Mouse (Mus musculus) liver, adult (tissue): ENCODE data around the gene Gprc5c.

Source experiments
- GATA4 ChIP-seq: IDR thresholded peaks from 2 replicates; pipeline ENCODE4 v1.6.1; 2014; ENCODE audit warnings: mild to moderate bottlenecking, low read length; ENCODE audit not compliant: insufficient replicate concordance

The Gprc5c gene

DNA sequence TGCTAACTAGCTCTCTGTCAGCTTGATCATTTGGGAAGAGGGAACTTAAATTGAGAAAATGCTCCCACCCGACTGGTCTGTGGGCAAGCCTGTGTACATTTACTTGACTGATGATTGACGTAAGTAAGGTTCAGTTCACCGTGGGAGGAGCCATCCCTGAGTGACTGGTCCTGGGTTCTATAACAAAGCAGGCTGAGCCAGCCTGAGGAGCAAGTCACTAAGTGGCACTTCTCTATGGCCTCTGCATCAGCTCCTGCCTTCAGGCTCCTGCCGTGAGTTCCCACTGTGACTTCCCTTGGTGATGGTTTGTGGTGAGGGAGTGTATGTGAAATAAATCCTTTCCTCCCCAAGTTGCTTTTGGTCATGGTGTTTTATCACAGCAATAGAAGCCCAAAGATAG, 57.1 kb downstream of the Gprc5c start:
- no peak for TF ChIP-seq GATA4

DNA sequence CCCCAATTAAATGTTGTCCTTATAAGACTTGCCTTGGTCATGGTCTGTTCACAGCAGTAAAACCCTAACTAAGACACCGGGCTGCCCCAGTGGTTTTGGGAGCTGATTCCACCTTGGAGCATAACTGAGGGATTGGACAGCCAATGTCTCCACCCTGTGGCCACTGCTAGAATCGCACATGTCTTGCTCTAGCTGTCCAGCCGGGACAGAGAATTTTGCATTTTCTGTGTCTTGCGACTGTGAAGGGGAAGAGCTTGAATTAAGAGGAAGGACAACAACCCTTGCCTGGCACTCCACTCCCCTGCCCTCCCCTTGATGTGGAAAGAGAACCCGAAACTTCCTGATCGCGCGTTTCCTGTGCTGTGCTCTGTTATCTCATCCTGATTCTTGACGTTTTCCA, 61.9 kb downstream of the Gprc5c start:
- TF ChIP-seq GATA4 = no peak

DNA sequence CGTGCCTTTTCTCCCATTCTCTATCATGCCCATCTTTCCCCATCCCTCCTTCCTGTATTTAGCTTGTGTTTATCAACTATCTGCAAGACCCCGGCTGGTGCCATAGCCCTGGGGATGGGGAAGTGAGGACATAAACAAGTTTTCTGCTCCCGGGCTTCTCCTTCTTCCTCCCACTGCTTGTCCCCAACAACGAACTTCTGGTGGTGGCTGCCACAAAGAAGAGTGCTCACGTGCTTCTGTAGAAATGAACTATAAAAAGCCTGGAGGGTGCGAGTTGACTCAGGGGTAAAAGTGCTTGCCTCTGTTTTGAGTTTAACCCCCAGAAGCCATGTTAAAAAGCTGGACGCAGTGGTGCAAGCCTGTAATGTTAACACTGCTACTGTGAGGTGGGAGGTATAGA, 64.0 kb downstream of the Gprc5c start:
- TF ChIP-seq GATA4 = no peak

DNA sequence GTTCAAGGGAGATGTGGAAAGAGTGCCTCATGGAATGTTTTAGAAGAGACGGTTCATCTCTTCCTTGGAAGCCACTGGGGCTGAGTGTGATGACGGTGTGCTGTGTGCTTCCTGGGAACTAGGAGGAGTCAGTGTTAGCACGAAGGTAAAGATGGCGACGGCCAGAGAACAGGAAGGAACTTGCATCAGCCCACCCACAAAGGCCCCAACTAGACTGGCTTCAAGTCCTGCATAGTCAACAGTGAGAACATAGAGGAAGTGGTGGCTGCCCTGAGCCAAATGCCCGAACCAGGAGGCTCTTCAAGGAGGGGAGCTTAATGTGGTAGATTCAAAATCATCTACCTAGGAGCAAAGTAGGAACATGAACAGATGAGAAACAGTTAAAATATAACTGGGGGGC, 66.2 kb downstream of the Gprc5c start:
- no peak for TF ChIP-seq GATA4
